Mouse (Mus musculus) bone marrow macrophage, adult 2 months (primary cell): ENCODE results near the gene Irf7.

ENCODE experiments used
- CTCF ChIP-seq: IDR thresholded peaks from 2 replicates; pipeline ENCODE4 v1.5.1; 2012; ENCODE audit warnings: low read depth, mild to moderate bottlenecking, low read length, moderate library complexity
- POLR2A ChIP-seq: IDR thresholded peaks from 2 replicates; pipeline ENCODE4 v1.6.1; 2012; ENCODE audit warnings: mild to moderate bottlenecking, low read depth, low read length, borderline replicate concordance

DNA sequence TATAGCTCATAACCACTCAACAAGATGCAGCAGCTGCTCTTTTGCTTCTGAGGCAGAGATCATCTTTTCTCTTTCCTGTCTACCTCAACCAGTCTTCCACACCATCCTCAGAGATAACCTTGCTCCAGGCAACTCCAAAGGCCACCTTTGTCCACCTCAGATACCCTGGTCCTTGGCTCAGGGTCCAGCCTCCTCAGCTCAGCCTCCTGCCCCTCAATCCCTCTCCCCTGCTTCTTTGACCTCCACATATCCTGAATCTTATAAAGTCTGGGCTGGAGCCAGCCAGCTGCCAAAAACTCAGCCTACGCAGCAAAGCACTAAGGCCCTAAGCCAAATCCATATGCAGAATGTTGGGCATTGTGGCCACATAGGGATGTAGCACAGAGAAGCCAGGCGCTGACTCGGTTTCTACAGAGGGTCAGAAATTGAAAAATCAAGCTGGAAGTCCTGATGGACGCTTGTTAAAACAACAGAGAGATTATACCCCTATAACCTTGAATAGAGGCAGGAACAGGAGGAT lies 43.5 kb downstream of the Irf7 start:
- TF ChIP-seq POLR2A (no peak), CTCF (no peak)
